Mouse (Mus musculus): ENCODE measurements around the gene Islr.
"Not testable (repeated sequence)": the region's sequence is repeated elsewhere in the genome, so short reads cannot be mapped to it uniquely, and the experiment has no call there.

Gene Islr

DNA sequence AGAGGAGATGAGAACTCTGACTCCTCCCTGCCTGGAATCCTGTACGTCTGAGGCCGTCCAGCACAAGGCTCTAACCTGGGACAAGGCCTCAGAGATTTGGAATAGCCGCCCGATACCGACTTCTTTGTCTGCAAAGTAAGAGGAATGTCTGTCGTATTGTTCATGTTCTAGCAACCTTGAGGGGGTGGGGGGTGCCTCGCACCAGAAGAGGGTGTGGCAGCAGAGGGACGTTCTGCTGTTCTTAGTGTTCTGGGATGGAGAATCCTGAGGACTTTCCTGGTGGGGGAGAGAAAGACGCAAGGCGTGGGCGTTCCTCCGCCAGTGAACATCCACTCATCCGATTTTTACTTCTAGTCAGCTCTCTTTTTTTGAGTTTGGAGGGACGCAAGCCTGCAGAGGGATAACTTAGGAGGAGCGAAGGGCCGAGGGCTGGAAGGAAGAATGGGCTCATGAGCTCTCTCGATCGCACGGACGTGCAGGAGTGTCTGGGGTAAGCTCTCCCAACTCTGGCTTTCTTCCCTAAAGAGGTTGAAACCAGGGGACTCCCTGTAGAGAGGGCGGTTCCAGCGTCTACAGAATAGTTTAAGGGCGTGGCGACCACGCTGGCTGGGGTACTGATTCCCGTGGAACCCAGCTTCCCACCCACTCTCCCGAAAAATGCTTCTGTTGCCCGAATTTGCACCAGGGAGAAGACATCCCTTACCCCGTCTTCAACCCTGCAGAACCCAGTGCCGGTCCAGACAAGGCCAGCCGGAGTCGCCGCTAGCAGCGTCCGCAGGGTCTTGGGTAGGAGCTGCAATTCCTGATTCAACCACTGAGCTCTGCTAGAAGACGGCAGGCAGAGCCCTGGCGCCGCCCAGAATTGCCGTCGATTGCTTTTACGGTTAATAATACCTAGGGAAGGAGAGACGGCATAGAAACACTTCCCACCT lies at the start of gene Islr, which contains the start of gene Islr2:
TSS of gene Islr (minus strand) at position 791 of the 932 bp plus-strand sequence.
TSS of gene Islr2 (minus strand) at position 804 of the 932 bp plus-strand sequence.
- peak; percentile 68 for DNase-seq (ENCODE audit: low read depth)

DNA sequence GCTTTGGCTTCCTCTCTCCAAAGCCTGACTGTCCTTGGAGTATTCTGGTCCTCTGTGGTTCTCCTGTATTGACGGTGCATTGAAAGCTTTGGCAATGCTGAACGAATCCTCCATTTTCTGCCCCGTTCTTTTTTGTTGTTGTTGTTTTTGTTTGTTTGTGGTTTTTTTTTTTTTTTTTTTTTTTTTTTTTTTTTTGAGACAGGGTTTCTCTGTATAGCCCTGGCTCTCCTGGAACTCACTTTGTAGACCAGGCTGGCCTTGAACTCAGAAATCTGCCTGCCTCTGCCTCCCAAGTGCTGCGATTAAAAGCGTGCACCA lies 49.7 kb upstream of the Islr start:
- not testable (repeated sequence) for DNase-seq (ENCODE audit: low read depth)

DNA sequence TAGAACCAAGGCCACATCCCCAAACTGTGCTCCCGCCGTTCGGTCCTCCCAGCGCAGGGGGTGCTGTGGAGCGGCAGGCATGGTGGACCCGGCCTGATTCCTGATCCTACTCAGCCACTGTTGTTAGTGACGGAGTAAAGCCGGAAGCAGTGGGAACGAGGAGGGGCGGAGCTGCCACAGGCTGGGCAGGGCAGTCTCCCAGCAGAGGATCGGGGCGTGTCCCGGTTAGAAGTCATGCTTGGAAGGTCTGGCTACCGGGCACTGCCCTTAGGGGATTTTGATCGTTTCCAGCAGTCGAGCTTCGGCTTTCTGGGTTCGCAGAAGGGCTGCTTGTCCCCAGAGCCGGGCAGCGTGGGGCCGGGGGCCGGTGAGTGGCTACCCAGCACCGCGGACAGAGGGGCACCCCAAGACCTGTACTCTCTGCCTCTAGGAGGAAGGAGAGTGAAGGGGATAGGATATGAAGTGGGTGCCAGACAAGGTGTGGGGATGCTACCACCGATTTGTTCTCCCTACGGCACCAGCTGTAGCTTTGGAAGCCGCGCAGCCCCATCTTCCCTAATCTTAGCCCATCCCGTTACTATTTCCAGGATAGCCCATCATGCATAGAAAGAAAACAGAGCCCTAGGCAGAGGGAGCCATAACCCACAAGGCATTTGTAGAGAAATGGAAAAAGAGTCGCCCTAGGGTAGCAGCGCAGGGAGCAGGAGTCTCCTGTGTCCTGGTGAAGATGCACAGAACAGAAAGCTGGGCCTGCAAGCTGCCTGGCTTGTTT lies 49.1 kb upstream of the Islr start, which contains the start of gene Stoml1:
TSS of gene Stoml1 (plus strand) at position 132 of the 772 bp plus-strand sequence.
- DNase-seq (ENCODE audit: low read depth) = peak; percentile 94

DNA sequence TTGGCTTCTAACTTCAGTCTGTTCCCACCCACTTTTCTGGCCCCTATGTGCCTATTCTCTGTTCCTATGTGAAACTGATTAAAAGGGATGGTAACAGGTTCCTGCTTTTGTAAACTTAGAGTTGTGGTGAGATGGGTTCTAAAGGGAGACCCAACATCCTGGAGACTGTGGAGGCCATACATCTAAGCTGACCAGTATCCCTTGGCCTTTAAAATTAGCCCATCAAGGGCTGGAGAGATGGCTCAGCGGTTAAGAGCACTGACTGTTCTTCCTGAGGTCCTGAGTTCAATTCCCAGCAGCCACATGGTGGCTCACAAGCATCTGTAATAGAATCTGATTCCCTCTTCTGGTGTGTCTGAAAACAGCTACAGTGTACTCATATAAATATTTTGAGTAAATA lies 46.6 kb upstream of the Islr start:
- DNase-seq (ENCODE audit: low read depth) = not testable (repeated sequence)

DNA sequence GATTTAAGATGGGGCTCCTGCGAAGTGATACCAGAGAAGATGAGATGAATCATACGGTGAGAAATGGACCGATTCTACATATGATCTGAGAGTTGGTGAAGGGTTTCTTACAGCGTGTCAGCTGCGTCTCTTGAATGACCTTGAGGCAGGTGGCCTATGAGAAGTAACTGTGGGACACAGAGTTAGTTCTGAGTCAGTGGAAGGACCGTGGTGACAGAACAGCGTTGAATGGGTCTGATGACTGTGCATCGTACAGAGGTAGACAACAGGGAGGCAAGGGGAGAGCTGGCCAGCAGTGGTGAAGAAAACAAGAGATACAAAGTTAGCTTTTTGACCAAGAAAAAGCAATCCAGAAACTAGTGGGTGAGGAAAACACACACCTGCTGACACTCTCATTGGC lies 46.2 kb upstream of the Islr start:
- DNase-seq (ENCODE audit: low read depth) = no peak

DNA sequence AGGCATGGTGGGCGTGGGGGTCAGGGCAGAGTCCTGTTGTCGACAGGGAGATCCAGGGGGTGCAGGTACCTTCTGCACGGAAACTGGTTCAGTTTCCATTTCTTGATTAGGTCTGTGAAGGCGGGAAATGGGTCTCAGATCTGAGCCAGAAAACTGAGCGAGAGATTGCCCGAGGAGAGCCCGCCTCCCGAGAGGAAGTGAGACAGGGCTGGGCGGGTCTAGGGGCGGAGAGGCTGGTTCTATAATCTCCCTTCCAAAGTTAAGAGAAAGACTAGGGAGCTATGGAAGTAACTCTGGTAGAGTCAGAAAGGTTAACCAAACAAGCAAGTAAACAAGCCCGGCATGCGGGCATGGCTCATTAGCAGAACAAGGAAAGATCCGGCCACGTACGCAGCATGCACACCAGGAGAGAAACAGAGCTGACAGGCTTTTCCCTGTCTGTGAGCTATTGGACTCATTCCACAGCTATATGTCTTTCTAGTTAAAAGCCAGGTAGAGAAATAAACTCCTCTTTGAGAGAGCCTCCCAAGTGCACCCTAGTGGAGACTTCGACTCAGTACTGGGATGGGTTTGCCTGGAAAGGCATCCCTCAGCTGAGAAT lies 45.6 kb upstream of the Islr start, which contains the start of gene Pml:
TSS of gene Pml (minus strand) at position 195 of the 601 bp plus-strand sequence.
- peak; percentile 84 for DNase-seq (ENCODE audit: low read depth)

DNA sequence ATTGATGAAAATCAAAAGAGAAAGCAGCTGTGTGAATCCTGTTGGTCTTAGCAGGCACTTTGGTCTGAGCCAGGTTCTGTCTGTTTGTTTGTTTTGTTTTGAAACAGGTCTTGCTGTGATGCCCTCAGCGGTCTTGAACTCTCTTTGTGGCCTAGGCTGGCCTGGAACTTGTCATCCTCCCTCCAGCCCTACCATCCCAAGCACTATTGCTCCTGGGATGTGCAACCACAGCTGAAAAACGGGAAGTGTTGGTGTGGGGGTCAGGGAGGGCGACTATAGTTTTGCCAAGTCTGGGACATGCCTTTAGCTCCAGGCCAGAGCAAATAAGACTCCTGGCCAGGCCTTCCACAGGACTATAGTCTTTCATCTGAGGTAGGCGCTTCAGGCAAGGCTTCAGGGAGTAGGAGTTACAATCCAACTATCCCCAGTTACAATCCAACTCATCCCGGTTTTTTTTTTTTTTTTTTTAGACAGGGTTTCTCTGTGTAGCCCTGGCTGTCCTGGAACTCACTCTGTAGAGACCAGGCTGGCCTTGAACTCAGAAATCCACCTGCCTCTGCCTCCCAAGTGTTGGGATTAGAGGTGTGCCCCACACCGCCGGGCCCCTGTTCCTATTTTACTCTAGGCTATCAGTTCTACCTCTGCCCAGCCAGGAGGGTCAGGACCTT lies 44.8 kb upstream of the Islr start:
- peak; percentile 21 for DNase-seq (ENCODE audit: low read depth)

DNA sequence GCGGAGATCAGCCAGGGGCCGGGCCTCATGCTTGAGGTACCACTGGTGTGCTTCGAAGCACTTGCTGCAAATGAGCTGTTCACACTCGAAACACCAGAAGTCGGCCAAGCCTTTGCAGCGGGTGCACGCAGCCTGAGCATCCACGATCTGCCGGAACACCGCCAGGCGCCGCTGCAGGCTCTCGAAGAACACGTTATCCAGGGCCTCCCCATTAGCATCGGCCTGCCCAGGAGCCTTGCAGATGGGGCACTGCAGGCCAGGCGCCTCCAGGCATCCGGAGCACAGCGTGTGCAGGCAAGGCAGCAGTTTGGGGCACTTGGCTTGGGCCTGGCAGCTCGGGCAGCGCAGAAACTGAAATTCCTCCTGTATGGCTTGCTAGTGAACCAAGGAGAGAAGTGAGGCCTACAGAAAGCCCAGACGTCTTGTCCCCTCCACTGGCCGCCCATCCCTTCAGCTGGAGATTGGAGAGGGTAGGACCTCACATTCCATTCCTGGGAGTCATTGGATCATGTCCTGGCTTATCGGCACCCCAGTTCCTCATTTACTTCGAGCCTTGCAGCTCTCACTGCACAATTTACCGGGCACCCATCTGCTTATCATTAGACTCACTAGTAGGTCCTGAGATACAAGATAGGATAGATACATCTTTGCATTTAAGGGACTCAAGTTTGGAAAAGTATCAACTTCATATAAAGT lies 43.1 kb upstream of the Islr start:
- DNase-seq (ENCODE audit: low read depth) = peak; percentile 93

DNA sequence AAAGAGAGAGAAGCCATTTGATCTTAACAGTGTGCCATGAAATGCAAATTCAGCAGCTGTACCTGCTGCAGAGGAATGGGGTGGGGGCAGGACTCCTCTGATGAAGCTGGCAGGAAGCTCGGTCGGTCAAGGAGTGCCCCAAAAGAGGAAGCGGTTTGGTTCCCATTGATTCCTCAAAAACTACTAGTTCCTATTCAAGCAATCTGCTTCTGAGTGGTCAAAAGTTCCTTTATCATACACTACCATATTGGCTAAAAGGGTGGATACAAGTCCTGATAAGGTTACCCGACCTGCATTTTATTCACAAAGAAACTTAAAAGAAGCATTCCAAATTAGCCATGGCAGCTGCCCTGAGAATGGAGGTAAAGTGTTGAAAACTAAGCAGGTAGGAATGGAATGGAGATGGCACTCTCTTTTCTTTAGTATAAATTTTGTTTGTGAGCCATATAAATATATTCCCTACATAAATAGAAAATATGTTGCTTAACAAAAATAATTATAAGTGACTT lies 42.0 kb upstream of the Islr start:
- DNase-seq (ENCODE audit: low read depth) = no peak

DNA sequence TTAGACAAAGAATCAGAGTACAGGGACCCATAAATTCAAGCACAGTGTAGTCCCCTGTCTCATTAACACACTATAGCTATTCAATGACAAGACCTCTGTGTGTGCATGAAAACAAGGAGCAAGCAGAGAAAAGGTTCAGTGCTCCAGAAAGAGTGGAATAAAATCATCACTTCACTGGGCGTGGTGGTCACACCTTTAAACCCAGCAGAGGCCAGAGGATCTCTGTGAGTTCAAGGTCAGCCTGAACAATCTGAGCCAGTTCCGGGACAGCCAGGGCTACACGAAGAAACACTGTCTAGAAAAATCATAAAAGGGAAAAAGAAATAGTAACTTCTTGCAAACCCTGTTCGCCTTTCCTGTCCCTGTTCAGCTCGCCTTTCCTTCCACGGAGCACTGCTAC lies 39.6 kb upstream of the Islr start:
- no peak for DNase-seq (ENCODE audit: low read depth)

DNA sequence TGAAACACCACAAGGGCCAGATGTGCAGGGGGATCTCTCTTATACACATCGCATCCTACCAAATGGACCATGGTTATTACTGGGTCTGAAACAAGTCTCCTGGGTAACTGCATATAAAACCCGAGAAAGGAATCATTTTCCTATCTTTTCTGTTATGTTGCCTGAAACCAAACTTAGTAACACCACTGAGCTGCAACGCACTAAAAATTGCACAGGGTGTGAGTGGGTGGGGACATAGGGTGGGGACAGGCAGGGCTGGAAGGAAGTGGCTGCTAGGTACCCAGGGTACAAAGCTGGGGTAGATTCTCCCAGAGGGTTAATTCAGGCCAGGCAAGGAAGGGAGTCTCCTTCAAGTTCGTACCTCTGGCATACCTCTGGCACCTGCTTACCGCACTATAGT lies 38.6 kb upstream of the Islr start:
- DNase-seq (ENCODE audit: low read depth) = no peak

DNA sequence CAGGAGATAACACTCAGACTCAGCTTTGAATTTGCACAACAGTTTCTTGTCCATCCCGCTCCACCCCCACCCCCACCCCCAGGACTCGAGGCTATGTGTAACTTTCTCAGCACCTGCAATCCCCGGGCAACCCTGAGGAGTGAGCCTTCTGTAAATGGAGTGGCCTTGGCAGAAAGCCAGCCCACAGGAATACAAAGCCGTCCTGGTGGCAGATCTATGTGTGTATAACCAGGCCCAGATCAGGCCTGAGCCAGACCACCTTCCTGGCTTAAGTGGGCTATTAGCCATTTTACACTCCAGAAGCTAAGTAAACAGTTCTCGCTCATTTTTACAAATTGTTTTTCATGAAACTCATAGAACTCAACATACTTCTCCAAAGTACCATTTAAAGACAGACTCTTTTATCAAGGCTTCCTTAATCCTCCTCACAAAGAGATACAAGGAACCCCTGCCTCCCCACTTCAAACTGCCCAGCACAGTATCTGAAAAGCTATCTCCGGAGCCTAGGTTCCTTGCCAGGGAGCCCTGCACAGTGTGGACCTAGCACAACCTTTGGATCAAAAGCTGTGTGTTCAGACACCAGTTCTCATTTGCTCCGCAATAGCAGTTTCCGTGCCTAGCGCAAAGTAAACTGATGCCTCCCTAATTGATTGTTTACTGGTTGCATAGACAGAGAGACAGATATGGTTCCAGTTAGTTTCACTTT lies 37.8 kb upstream of the Islr start:
- peak; percentile 39 for DNase-seq (ENCODE audit: low read depth)

DNA sequence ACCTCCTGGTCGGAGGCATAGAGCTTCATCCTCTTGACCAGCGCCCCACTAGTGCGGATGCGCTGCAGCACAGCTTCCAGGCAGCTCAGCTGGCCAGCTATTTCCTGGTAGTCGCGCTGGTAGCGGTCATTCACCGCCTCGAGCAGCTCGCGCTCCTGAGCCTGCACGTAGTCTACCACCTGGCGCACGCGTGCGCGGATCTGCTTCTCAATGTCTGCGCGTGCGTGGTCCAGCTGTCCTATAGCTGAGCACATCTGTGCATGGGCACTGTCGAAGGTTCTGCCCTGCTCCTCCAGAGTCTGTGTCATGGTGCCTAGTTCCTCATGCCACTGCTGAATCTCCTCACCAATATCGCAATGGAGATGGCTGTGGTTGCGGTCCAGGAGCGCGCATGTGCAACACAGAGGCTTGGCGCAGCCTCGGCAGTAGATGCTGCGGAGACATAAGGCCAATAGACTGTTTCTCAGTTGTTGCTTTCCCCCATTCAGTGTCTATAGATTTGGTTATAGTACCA lies 30.5 kb upstream of the Islr start:
- DNase-seq (ENCODE audit: low read depth) = no peak

DNA sequence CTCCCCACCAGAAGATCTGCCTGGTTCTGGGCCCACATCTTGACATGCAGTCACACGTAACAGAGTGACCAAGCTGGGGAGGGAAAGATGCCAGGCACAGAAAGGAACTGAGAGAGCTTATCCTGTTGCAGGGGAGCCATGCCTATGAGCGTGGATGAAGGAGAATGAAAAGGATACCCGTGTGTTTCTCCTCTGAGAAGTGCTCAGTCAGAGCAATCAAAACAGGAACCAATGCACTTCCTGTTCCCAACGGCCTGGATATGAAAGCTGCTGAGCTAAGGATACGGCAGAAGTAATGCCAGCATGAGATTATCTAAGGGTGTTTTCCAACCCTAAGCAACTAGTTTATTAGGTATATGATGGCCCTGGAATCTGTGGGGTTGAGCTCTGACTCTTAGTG lies 28.3 kb upstream of the Islr start:
- DNase-seq (ENCODE audit: low read depth) = no peak

DNA sequence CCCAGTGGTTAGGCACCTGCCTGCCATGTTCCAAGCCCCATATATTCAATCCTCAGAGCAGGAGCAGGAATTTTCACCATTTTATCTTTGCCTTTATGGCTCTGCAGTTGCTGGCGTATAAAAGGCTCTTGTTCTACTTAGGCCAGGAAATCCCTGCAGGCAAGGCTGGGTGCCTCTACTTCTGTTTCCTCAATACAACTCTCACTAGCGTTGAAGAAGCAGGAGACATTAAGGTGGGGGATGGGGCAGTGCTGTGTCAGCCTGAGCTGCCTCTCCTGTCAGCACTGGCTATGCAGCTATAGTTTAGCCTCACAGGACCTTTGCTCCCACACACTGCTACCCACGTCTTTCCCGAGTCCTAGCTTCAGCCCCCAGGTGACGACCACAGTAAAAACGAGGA lies 27.6 kb upstream of the Islr start:
- no peak for DNase-seq (ENCODE audit: low read depth)

DNA sequence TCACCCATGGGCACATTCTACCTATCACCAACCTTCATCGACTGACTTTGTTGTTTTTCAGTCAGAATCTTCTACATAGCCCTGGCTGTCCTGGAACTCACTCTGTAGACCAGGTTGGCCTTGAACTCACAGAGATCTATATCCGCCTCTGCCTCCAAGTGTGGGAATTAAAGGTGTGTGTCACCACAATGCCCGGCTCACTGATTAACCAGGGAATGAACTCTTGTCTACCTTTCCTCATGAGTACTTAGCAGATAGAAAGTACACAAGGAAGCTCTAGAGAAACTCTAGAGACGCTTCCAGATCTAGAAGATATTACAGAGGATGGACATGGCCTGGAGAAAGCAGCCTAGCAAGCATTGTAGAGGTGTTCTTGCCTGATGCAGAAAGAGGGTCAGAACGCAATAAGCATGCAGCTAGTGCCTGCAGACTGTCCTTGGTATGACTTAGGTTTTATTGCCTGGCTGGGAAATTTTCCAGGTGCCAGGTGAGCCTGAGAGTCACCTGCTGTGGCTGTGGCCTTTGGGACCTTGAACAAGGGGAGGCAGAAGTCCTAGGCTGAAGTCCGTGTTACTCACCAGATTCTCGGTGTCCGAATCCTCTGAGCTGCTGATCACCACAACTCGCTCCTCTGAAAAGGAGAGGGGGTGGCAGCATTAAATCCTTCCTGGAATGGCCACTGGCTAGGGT lies 24.8 kb upstream of the Islr start:
- DNase-seq (ENCODE audit: low read depth) = no peak

DNA sequence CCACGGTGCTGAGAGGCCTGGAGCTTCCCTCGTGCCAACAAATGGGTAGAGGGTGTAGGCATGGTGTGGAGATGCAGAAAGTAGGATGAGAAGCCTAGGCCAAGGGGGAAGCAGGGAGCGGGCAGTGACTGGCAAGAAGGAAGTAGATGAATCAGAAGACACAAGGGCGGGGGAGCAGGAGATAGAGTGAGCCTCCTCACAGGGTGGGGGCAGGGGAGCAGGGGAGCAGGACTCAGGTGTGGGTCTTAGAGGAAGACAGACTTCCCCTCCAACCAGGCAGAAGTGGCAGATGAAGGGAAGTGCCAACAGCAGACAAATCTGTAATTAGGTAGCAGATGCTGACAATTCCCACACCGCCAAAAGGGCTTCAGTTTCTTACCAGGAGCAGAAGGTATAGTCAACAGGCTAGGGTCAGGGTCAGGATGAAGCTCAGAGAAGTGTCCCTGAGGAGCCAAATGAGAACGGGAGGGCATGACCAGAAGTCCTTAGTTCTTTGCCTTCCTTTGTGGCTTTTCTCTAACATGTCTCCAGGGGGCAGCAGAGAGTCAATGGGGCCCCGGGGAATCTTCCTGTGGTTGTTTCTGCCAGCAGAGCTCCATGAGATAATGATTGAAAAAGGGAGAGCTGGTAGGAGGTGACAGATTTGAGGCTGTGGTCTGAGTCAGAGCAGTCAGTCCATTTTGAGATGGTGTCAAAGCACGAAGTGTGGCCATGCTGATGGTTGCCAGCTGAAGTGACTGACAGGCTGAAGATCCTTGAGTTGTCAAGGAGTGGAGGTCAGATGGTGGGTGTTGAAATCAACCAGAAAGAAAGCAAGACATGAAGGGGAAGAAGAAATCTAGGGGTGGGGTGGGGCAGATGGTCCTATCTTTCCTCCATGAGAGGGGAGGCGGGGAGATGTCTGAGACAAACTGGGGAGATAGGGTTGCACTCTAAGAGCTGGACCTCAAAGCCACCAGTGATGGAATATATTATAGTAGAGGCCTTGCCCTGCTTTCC lies 22.1 kb upstream of the Islr start:
- DNase-seq (ENCODE audit: low read depth) = peak; percentile 75

DNA sequence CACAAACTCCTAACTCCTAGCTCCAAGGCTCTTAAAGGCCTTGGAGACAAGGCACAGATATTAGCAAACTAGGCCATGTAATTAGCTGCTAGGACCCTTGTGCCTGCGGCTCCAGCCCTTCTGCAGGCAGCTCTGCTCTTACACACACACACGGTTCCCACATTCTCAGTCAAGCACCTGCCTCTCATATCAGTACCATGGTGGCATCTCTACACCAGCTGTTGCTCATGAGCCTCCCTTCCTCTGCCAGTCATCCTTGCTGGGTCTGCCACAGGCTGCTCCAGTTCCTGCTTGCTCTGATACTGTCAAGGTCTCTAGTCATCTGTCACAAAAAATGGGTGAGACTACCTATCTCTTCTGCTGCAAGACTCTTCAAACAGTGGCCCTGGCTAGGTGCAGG lies 20.2 kb upstream of the Islr start:
- DNase-seq (ENCODE audit: low read depth) = no peak
